Mouse (Mus musculus): ENCODE results near the gene Jarid2.

The Jarid2 gene

GRCm38 (mm10) chr13:44784551-44784950 lies 55.3 kb downstream of the Jarid2 start:
- DNase-seq, result no peak

- DNase-seq, result peak; percentile 61 to 67
These were observed 57.0 kb downstream of the Jarid2 start for GRCm38 (mm10) chr13:44786291-44786690.

- DNase-seq, result no peak
These were observed 59.3 kb downstream of the Jarid2 start for GRCm38 (mm10) chr13:44788352-44789125.

GRCm38 (mm10) chr13:44789982-44790381 lies 60.7 kb downstream of the Jarid2 start:
- DNase-seq, result no peak

GRCm38 (mm10) chr13:44792361-44792892 lies 63.2 kb downstream of the Jarid2 start:
- no peak for DNase-seq

- no peak for DNase-seq
These were observed 66.6 kb downstream of the Jarid2 start for GRCm38 (mm10) chr13:44795891-44796290.

- peak in 1 of 2 experiments; percentile 33 for DNase-seq
These were observed 67.5 kb downstream of the Jarid2 start for GRCm38 (mm10) chr13:44796775-44797174.

GRCm38 (mm10) chr13:44798280-44798679 lies 69.0 kb downstream of the Jarid2 start:
- no peak for DNase-seq

- DNase-seq, result no peak
These were observed 69.9 kb downstream of the Jarid2 start for GRCm38 (mm10) chr13:44799166-44799565.

GRCm38 (mm10) chr13:44800059-44800458 lies 70.8 kb downstream of the Jarid2 start:
- DNase-seq, result peak in 1 of 2 experiments; percentile 21

- peak; percentile 44 to 53 for DNase-seq
These were observed 75.6 kb downstream of the Jarid2 start for GRCm38 (mm10) chr13:44804876-44805275.

- DNase-seq, result no peak
These were observed 79.0 kb downstream of the Jarid2 start for GRCm38 (mm10) chr13:44808307-44808706.

GRCm38 (mm10) chr13:44811021-44811420 lies 81.7 kb downstream of the Jarid2 start:
- DNase-seq, result no peak

- DNase-seq, result no peak
These were observed 82.3 kb downstream of the Jarid2 start for GRCm38 (mm10) chr13:44811601-44812000.

- no peak for DNase-seq
These were observed 83.1 kb downstream of the Jarid2 start for GRCm38 (mm10) chr13:44812381-44812780.

GRCm38 (mm10) chr13:44819400-44819799 lies 90.1 kb downstream of the Jarid2 start:
- DNase-seq, result peak in 1 of 2 experiments; percentile 33

GRCm38 (mm10) chr13:44822578-44822977 lies 93.3 kb downstream of the Jarid2 start:
- DNase-seq, result no peak

GRCm38 (mm10) chr13:44828903-44829302 lies 99.6 kb downstream of the Jarid2 start:
- DNase-seq, result no peak

- no peak for DNase-seq
These were observed 102.8 kb downstream of the Jarid2 start for GRCm38 (mm10) chr13:44832104-44832503.

- DNase-seq, result no peak
These were observed 103.6 kb downstream of the Jarid2 start for GRCm38 (mm10) chr13:44832866-44833265.

- peak; percentile 66 for DNase-seq
These were observed 104.1 kb downstream of the Jarid2 start for GRCm38 (mm10) chr13:44833353-44833752.

GRCm38 (mm10) chr13:44837445-44837844 lies 108.2 kb downstream of the Jarid2 start:
- DNase-seq, result no peak

- DNase-seq, result peak; percentile 84 to 91
These were observed 110.9 kb downstream of the Jarid2 start for GRCm38 (mm10) chr13:44839866-44840835.
